ENCODE assay signal across 11 mouse cellular contexts in the genomic region with DNA sequence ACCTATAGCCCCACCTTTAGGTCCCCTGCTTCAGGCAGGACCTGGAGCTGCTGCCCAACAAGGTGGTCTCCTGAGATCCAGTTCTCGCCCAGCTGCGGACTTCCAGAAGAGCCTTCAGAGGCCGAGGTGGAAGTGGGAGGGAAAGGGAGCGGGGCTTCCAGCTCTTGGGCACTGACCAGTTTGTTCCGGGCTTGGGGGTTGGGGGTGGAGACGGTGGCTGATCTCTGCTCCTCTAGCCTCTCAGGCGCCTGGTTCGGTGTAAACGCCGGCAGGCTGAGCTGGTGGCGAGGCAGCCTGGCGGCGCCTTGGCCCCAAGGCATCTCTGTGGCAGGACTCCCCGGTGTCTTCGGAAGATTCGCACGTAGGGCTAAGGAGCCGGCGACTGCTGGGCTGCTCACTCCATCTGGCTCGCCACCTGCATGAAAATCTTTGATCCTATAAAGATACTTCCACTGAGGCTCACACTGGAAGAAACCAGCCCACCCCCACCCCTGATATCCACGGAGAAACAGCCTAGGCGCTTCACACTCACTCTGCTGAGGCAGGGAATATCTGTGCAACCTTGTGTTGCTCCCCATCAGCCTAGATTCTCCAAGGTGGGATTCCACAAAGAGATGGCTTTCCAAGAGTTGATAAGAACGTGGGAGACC. TPM values are rescaled to one million over a fixed set of nuclear protein-coding genes. Genes with fewer than 3 reads are reported as not detected.
A peak's percentile ranks its signal among the peaks of the same experiment; 100 is the strongest.
DNase-seq lines count a peak whose midpoint lies in the region; ATAC-seq and TF ChIP-seq lines count a peak whose summit lies in the region.
"Had no signal": no experiment of that assay in that cellular context is flagged by ENCODE, and none has a peak within 500 bp of the region (broad histone marks: within the 10 kb centered on the region; RNA-seq: fewer than 3 reads in every experiment).

TSS of gene Hand1 (minus strand) at position 267 of the 650 bp plus-strand sequence.

- TF ChIP-seq CTCF in heart, postnatal 0 days (IDR thresholded peaks at IDR 0.05; ENCODE audit: low read depth) = no peak
- no peak for TF ChIP-seq CTCF in lung, postnatal 0 days (IDR thresholded peaks at IDR 0.05)

- H3K4me3 ChIP-seq in heart, postnatal 0 days (ENCODE audit: low read depth, low read length) = peak within 1 kb of the TSS; percentile 37
- peak within 1 kb of the TSS; percentile 49 for H3K4me3 ChIP-seq in intestine, embryonic 16.5 days (ENCODE audit: low read length)
- H3K4me3 ChIP-seq in lung, postnatal 0 days (ENCODE audit: low read depth, low read length) = no peak within 1 kb of the TSS

- H3K4me2 ChIP-seq in heart, postnatal 0 days (ENCODE audit: low read depth, low read length) = peak within 1 kb of the TSS; percentile 48
- H3K4me2 ChIP-seq in intestine, embryonic 16.5 days (ENCODE audit: low read depth, low read length) = peak within 1 kb of the TSS; percentile 35
- no peak within 1 kb of the TSS for H3K4me2 ChIP-seq in lung, postnatal 0 days (replicated peaks; ENCODE audit: low read depth, low read length)
- H3K4me2 ChIP-seq: hindbrain, embryonic 14.5 days had no signal

- ATAC-seq in heart, postnatal 0 days (ENCODE audit: insufficient read depth, low read depth) = no peak
- ATAC-seq in intestine, embryonic 16.5 days = no peak
- ATAC-seq in lung, postnatal 0 days = no peak

- H3K9me3 ChIP-seq in heart, postnatal 0 days (replicated peaks; ENCODE audit: control insufficient read depth, low read length) = no peaks in the 10 kb centered on the region
- H3K9me3 ChIP-seq in intestine, embryonic 16.5 days (ENCODE audit: control insufficient read depth, low read length) = no peaks in the 10 kb centered on the region
- H3K9me3 ChIP-seq in lung, postnatal 0 days (ENCODE audit: low read length) = no peaks in the 10 kb centered on the region

- no peak for TF ChIP-seq EP300 in heart, postnatal 0 days (IDR thresholded peaks at IDR 0.05; ENCODE audit: low read depth)
- TF ChIP-seq EP300 in lung, postnatal 0 days (IDR thresholded peaks at IDR 0.05) = no peak

- no peaks in the 10 kb centered on the region for H3K36me3 ChIP-seq in heart, postnatal 0 days (replicated peaks; ENCODE audit: control insufficient read depth, insufficient read depth, low read length)
- H3K36me3 ChIP-seq in intestine, embryonic 16.5 days (ENCODE audit: control insufficient read depth, insufficient read depth, low read length) = no peaks in the 10 kb centered on the region
- no peaks in the 10 kb centered on the region for H3K36me3 ChIP-seq in lung, postnatal 0 days (ENCODE audit: insufficient read depth, low read length)

- H3K4me1 ChIP-seq in heart, postnatal 0 days (ENCODE audit: control insufficient read depth, insufficient read depth) = peaks cover 12% of the 10 kb centered on the region
- peaks cover 21% of the 10 kb centered on the region for H3K4me1 ChIP-seq in intestine, embryonic 16.5 days (ENCODE audit: control insufficient read depth, insufficient read depth, low read length)
- H3K4me1 ChIP-seq in lung, postnatal 0 days (ENCODE audit: insufficient read depth, low read depth, low read length) = peaks cover 6% of the 10 kb centered on the region; the same call in 1 of the 2 replicates

- H3K27me3 ChIP-seq in heart, postnatal 0 days (ENCODE audit: control insufficient read depth, insufficient read depth, low read length) = peaks cover 95% of the 10 kb centered on the region
- peaks cover 69% of the 10 kb centered on the region for H3K27me3 ChIP-seq in intestine, embryonic 16.5 days (replicated peaks; ENCODE audit: control insufficient read depth, insufficient read depth, low read length)
- H3K27me3 ChIP-seq in lung, postnatal 0 days (replicated peaks; ENCODE audit: insufficient read depth, low read length) = peaks cover 91% of the 10 kb centered on the region

- no peak within 1 kb of the TSS for H3K9ac ChIP-seq in heart, postnatal 0 days (replicated peaks; ENCODE audit: low read depth, low read length)
- H3K9ac ChIP-seq in intestine, embryonic 16.5 days (ENCODE audit: low read depth, low read length) = peak within 1 kb of the TSS; percentile 73
- no peak within 1 kb of the TSS for H3K9ac ChIP-seq in lung, postnatal 0 days (replicated peaks; ENCODE audit: low read depth)
- H3K9ac ChIP-seq: hindbrain, embryonic 14.5 days had no signal

- peak within 1 kb of the TSS; percentile 50; the same call in 1 of the 2 replicates for H3K27ac ChIP-seq in heart, postnatal 0 days (ENCODE audit: low read depth)
- H3K27ac ChIP-seq in intestine, embryonic 16.5 days (ENCODE audit: low read length) = peak within 1 kb of the TSS; percentile 77
- no peak within 1 kb of the TSS for H3K27ac ChIP-seq in lung, postnatal 0 days (ENCODE audit: low read length)
- H3K27ac ChIP-seq: hindbrain, embryonic 14.5 days had no signal

- WGBS in heart, postnatal 0 days = 31% methylated on average over 23 of the region's 23 CpGs
- 30% methylated on average over 23 of the region's 23 CpGs for WGBS in intestine, embryonic 16.5 days
- 18% methylated on average over 23 of the region's 23 CpGs for WGBS in lung, postnatal 0 days

- DNase-seq in adrenal gland, adult 2 months = no peak
- DNase-seq in adrenal gland, adult 18-20 months (ENCODE audit: low spot score in 2 of 2) = no peak
- no peak for DNase-seq in heart, postnatal 0 days (ENCODE audit: low spot score)
- DNase-seq in heart, adult 11 months = no peak
- DNase-seq in ES-CJ7 (ENCODE audit: low read depth, low spot score) = peak; percentile 50
- no peak for DNase-seq in ovary, postnatal 14 days (ENCODE audit: low spot score)
- no peak for DNase-seq in lung, postnatal 0 days (ENCODE audit: low spot score)
- DNase-seq: left cerebral cortex, postnatal 4 days had no signal

RNA-seq across cellular contexts. Expression of gene Hand1, which starts in this region (rescaled TPM):
- 10 to 100 TPM in 1 of 2 experiments, 1 to 10 TPM in 1; 7.7 to 18.8 TPM for total RNA-seq in adrenal gland, adult 2 months (2021)
- polyA plus RNA-seq in adrenal gland, adult 2 months (2012; rRNA removed) = 23.8 and 35.6 TPM in 2 replicates
- 1 to 10 TPM; 6.7 to 9.4 TPM for total RNA-seq in adrenal gland, adult 18-20 months (2021)
- total RNA-seq in heart, postnatal 0 days (2014; rRNA removed; ENCODE audit: low replicate concordance) = 2.0 TPM in 1 of 2 replicates, not detected in the other
- 2.7 and 3.3 TPM in 2 replicates for polyA plus RNA-seq in heart, postnatal 0 days (2015; fragmentation: Nextera tagmentation; extraction: Ambion mirVana)
- 22.0 and 23.0 TPM in 2 replicates for polyA plus RNA-seq in intestine, embryonic 16.5 days (2015; fragmentation: Nextera tagmentation; extraction: Ambion mirVana)
- not detected in 2 replicates for polyA plus RNA-seq in lung, postnatal 0 days (2015; fragmentation: Nextera tagmentation; extraction: Ambion mirVana)
- total RNA-seq: left cerebral cortex, postnatal 4 days; megakaryocyte-erythroid progenitor cell, adult 5-6 weeks had no signal
- polyA plus RNA-seq: hindbrain, embryonic 14.5 days had no signal
